Mouse (Mus musculus): ENCODE measurements around the gene Sema3b.

Gene Sema3b

DNA sequence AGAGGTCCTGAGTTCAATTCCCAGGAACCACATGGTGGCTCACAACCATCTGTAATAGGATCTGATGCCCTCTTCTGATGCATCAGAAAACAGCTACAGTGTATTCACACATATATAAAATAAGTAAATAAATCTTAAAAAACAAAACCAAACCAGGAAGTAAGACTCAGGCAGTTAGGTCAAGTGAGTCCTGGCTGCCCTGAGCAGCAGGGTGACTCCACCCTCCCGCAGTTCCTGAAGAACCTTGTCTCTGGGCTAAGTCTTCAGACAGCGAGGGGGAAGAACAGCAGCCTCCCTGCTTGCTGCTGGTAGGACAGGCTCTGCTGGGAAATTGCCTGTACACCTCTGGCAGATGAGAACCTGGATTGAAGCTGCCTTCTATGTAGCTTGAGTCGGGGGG, 52.7 kb downstream of the Sema3b start:
- TF ChIP-seq GATA4 (IDR thresholded peaks at IDR 0.05; ENCODE audit: insufficient replicate concordance, low read length): no peak

DNA sequence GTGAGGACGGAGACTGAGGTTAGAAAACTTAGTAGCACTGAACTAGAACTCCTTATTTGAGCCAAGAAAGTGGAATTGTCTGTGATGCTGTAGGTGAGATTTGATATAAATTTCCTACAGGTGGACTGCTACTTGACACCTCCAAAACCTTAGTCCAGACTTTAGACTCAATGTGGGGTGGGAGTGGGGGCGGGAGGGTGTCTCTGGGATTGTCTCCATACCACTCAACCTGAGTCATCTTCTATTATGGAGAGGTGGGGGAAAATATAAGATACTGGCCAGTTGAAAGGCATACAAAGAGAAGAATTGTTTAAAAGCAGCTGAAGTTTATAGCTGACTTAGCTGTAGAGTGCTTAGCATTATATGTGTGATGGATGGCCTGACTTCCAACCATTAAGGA, 53.3 kb downstream of the Sema3b start:
- TF ChIP-seq GATA4 (IDR thresholded peaks at IDR 0.05; ENCODE audit: insufficient replicate concordance, low read length): no peak

DNA sequence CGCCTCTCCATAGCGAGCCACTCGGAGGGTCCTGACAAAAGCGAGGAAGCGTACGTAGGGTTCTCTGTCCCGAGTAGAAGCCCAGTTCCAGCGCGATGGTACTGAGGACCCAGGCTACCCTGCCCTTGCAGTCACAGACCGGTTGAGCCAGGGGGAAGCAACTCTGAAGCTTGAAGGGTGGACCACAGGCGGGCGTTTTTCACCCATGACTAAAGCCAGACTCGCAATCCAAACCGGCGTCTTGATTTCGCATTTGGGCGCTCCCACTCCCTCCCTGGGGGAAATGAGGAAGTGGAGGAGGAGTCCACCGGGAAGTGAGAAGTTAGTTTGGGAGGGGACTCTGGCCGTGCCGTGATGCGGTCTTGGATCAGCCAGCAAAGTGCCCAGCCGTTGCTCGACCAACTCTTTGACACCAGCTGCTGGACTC, 54.0 kb downstream of the Sema3b start:
- no peak for TF ChIP-seq GATA4 (IDR thresholded peaks at IDR 0.05; ENCODE audit: insufficient replicate concordance, low read length)

DNA sequence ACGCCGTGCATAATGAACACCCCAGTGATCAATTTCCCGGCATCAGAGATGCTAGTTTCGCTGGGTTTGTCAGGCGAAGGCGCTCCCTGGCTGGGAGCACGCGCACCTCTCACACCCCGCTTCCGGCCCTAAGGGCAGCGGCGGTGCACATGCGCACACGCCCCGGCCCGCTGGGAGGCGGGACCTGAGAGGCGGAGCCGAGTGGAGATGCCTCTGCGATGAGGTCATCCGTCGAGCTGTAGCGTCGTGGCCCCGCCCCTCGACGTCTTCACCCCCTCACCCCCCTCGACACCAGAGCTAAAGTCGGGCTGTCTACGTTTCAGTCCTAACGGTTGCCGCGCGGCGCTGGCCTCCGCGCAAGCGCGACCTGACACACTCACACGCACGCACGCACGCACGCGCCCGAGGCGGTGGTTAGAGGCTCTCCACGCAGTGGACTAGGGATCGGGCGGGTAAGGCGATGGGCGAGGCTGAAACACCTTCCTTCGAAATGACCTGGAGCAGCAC, 54.7 kb downstream of the Sema3b start:
- TF ChIP-seq GATA4 (IDR thresholded peaks at IDR 0.05; ENCODE audit: insufficient replicate concordance, low read length): no peak

DNA sequence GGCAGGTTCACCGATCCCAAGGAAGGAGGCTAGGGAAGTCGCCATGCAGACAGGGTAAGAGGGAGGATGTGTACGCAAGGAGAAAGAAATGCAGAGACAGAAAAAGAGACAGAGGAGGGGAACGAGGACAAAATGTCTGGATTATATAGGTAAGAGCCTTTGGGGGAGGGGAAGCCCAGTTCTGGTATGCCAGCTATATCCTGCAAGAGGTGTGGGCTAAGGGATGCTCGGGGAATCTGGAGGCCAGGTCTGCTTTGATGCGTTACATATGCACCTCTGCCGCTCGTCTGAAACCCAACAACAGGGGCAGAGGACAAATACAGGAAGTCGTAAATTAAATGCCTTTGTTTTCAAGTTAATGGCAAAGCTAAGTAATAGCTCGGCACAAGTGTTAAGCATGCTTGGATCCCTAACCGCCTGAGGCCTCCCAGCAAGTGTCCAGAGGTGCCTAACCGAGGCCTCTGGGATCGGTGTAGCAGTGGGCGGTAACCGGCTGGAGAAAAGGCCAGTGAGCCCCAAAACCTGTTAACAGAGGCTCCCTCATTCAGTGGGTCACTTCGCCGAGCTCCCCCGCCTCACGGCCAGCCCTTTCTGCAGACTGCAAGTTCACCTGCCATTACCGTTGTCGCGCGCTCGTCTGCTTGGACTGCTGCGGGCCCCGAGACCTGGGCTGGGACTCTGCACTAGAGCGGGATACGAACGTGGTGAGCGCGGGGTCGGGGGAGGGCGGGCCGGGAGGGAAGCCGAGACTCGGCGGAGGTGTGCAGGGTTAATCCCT, 55.3 kb downstream of the Sema3b start:
- TF ChIP-seq GATA4 (IDR thresholded peaks at IDR 0.05; ENCODE audit: insufficient replicate concordance, low read length): no peak

DNA sequence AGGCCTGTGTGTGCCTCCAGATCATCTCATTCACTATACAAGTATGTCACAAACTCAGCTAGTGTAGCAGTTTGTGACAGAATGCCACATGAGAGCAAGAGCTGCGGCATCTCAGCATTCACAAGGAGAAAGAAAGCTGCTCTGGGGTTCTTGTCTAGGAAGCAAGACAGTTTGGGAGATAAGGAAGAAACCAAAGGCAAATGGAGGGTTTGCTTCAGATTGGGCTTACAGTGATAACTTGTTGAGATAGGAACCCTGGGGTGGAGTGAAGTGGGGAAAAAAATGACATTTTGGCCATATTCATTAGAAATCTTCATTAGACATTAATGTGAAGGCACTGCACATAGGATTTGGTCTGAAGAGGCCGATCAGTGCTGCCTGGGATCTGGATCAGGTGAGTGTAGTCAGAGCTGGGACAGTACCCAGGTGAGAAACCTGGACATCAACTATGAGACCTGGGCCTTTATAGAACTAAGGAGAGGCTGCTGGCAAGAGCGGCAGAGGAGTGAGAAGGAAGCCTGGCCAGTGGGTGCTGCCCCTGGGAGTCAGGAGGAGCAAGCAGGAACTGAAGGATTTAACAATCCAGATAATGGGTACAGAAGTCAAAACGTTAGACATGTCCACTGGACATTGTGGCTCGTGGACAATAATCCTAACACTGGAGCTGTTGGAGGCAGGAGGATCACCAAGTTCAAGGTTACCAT, 56.2 kb downstream of the Sema3b start:
- no peak for TF ChIP-seq GATA4 (IDR thresholded peaks at IDR 0.05; ENCODE audit: insufficient replicate concordance, low read length)

DNA sequence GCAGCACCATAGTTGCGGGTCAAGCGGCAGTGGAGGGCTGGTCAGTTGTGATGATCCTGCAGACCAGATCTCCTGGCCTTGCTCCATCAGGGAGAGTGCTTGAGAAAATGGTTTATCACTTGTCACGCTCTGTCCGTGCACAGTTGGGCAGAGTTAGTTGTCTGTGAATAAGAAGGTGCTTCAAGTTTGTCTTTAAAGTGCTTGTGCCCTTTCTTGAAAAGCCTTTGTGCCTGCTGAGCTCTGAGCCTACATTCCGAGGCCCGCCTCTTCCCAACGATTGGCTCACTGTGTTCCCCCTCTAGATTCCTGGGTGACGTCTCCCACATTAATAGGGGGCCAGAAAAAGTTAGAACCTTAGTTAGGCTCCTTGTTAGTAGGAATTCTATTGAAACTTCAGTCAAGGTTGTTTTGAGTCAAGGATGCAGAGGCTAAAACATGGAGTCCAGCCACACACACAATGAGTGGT, 57.1 kb downstream of the Sema3b start:
- TF ChIP-seq GATA4 (IDR thresholded peaks at IDR 0.05; ENCODE audit: insufficient replicate concordance, low read length): no peak

DNA sequence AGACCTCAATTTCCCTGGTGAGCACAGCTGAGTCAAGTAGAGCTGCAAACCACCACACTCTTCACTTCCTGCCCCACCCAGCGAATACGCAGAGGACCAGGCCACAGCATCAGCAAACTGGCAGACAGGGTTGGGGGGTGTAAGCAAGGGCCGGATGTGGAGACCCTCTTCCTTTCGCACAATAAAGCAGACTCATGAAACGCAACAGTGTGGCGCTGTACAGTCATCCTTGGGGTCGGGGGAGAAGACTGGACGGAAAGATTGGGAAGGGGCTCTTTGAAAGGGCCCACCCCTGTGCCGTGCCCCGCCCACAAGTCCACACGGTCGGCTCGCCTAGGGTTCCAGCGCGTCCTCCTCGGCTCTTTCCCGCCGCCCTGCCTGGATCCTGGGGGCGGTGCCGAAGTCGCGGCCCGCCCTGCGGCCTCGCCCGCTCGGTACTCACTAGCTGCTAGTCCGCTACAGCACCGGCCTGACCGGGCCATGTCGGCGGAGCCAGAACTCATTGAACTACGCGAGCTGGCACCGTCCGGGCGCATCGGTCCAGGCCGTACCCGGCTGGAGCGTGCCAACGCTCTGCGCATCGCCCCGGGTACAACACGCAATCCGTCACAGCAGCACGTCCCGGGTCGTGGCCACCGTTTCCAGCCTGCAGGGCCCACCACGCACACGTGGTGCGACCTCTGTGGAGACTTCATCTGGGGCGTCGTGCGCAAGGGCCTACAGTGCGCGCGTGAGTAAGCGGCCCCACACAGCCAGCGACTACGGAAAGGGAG, 57.7 kb downstream of the Sema3b start, which contains the start of gene Rassf1:
Rassf1 (plus strand) TSS at position 439 of the 773 bp plus-strand sequence.
- no peak for TF ChIP-seq GATA4 (IDR thresholded peaks at IDR 0.05; ENCODE audit: insufficient replicate concordance, low read length)

DNA sequence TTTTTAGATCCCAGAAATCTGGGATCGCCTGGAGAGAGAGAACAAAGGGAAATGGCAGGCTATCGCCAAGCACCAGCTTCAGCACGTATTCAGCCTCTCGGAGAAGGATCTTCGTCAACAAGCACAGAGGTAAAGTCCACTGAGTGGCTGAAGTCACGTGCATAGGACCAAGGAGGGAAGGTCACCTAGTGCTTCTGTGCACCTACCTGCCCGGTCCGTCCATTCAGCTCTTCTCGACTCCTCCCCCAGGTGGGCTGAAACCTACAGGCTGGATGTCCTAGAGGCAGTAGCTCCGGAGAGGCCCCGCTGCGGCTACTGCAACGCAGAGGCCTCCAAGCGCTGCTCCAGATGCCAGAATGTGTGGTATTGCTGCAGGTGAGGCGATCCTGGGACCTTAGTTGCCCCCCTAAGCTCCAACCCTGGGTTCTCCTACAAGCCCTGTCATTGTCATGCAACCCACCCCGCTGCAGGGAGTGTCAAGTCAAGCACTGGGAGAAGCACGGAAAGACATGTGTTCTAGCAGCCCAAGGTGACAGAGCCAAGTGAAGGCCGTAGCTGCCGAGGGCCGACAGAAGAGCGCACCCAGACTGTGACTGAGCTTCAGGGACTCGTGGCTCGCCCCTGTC, 58.4 kb downstream of the Sema3b start:
- no peak for TF ChIP-seq GATA4 (IDR thresholded peaks at IDR 0.05; ENCODE audit: insufficient replicate concordance, low read length)

DNA sequence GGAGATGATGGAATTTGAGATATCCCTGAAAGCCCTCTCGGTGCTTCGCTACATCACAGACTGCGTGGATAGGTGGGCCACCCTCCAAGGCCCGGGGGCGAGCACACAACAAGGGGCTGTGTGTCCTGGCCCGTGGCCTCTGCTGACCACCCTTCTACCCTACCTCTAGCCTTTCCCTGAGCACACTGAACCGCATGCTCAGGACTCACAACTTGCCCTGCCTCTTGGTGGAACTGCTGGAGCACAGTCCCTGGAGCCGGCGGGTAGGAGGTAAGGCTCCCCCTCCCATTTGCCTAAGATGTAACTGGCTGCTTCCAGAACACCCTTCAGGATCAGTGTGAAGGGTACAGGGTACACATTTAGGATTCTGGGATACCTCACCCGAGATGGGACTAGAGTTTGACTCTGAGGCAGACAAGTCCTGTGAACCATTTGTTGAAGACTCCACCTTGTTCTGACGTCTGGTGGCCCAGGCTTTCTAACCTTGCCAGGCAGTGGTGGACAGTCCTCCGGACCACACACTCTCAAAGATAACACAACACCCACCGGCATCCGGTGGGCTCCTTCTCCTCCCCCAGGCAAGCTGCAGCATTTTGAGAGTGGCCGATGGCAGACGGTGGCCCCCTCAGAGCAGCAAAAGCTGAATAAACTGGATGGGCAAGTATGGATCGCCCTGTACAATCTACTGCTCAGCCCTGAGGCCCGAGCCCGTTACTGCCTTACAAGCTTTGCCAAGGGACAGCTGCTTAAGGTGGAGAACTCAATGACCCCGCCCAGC, 59.5 kb downstream of the Sema3b start:
- TF ChIP-seq GATA4 (IDR thresholded peaks at IDR 0.05; ENCODE audit: insufficient replicate concordance, low read length): no peak

DNA sequence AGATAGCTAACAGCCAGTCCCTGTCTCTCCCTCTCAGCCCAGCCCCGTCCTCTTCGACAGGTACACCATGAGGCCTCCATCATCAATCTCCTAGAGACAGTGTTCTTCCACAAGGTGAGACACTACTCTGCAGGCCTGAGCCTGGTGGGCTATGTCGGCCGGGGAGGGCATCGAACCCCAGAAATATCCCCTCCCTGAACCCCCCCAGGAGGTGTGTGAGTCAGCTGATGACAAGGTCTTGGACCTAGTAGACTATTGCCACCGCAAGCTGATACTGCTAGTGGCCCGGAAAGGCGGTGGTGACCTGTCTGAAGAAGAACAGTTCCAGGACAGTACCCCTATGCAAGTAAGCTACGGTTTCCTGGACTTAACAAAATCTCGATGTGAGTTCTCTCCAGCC, 60.2 kb downstream of the Sema3b start:
- no peak for TF ChIP-seq GATA4 (IDR thresholded peaks at IDR 0.05; ENCODE audit: insufficient replicate concordance, low read length)

DNA sequence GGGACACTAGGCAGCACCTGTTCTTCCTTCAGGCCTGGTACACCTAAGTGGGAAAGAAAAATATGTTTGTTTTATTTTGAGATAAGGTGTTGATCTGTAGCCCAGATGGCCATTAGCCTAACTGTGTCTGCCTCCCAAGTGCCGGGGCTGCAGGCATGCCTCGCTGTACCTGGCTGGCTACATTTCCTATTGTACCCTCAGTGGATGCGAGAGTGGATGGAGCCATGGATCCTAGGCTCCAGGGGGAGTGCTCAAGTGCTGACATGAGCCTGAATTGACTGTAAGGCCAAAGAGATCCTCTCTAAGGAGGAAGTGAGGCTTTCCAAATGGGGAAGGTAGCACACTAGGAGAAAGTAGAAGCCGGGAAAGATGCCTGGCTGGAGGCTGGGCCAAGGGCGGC, 61.1 kb downstream of the Sema3b start:
- TF ChIP-seq GATA4 (IDR thresholded peaks at IDR 0.05; ENCODE audit: insufficient replicate concordance, low read length): no peak
